Mouse (Mus musculus) midbrain, postnatal 0 days (tissue): Measurements from ENCODE around the gene Pitpnc1. TPM values are rescaled to one million over a fixed set of nuclear protein-coding genes. Genes with fewer than 3 reads are reported as not detected.

ENCODE experiments used
- ATAC-seq: fragments of 200-750 bp; cut with Nextera tagmentation; 2 replicates; pipeline ENCODE4 v1.8.0; 2017; ENCODE audit warnings: moderate number of reproducible peaks, mild to moderate bottlenecking, moderate TSS enrichment, moderate library complexity; ENCODE audit not compliant: low FRiP score
- DNase-seq: peaks from one replicate; pipeline ENCODE4 v3.0.0-alpha.2; 2015; ENCODE audit warnings: low spot score
- H3K27ac ChIP-seq: fragments of 300-500 bp; sonication (generic); 2 replicates; pipeline ENCODE4 v1.5.1; 2014; ENCODE audit warnings: low read depth, mild to moderate bottlenecking, low read length, mixed read lengths
- H3K27me3 ChIP-seq: fragments of 300-500 bp; sonication (generic); 2 replicates; pipeline ENCODE4 v1.6.1; 2014; ENCODE audit warnings: low read length, control low read depth, mixed read lengths; ENCODE audit not compliant: insufficient read depth
- H3K36me3 ChIP-seq: fragments of 300-500 bp; sonication (generic); 2 replicates; pipeline ENCODE4 v1.6.1; 2014; ENCODE audit warnings: low read length, control low read depth, mixed read lengths; ENCODE audit not compliant: insufficient read depth
- H3K4me1 ChIP-seq: fragments of 300-500 bp; sonication (generic); 2 replicates; pipeline ENCODE4 v1.6.1; 2014; ENCODE audit warnings: mild to moderate bottlenecking, control low read depth, antibody characterized with exemption, low read length, mixed read lengths; ENCODE audit not compliant: insufficient read depth
- H3K4me2 ChIP-seq: fragments of 300-500 bp; sonication (generic); 2 replicates; pipeline ENCODE4 v1.6.1; 2014; ENCODE audit warnings: low read depth, mild to moderate bottlenecking, low read length, mixed read lengths; ENCODE audit not compliant: poor library complexity, severe bottlenecking
- H3K4me3 ChIP-seq: fragments of 300-500 bp; sonication (generic); 2 replicates; pipeline ENCODE4 v1.5.1; 2014; ENCODE audit warnings: low read depth, mild to moderate bottlenecking, low read length, moderate library complexity
- H3K9ac ChIP-seq: fragments of 300-500 bp; sonication (generic); replicated peaks from 2 replicates; pipeline ENCODE4 v1.6.1; 2014; ENCODE audit warnings: mild to moderate bottlenecking, low read length, moderate library complexity, mixed read lengths; ENCODE audit not compliant: poor library complexity, severe bottlenecking
- H3K9me3 ChIP-seq: fragments of 300-500 bp; sonication (generic); 2 replicates; pipeline ENCODE4 v1.6.1; 2016; ENCODE audit warnings: low read length, control low read depth
- CTCF ChIP-seq: IDR thresholded peaks from 2 replicates; pipeline ENCODE4 v1.5.1; 2016; ENCODE audit warnings: antibody characterized with exemption, mild to moderate bottlenecking
- WGBS: fragments of 180-500 bp; shearing (Covaris S2); extraction: QIAGEN DNeasy Blood & Tissue Kit; methylation state at CpG from one replicate; pipeline ENCODE4 v1.1.7; 2014; 5-methylcytosine and 5-hydroxymethylcytosine counted together
- polyA plus RNA-seq: library from polyadenylated mRNA; unstranded; fragments of >200 nt; fragmentation: Nextera tagmentation; extraction: Ambion mirVana; gene quantifications from 2 replicates; pipeline ENCODE4 v1.2.1, GENCODE M21; 2015
- total RNA-seq: library from RNA; depleted of rRNA; stranded (reverse); fragments of >200 nt; gene quantifications from 2 replicates; pipeline ENCODE4 v1.2.3, GENCODE M21; 2014

Pitpnc1 gene
- total and polyA plus RNA-seq, 2 experiments from 2014 or later: 54.0 to 56.5 TPM

DNA sequence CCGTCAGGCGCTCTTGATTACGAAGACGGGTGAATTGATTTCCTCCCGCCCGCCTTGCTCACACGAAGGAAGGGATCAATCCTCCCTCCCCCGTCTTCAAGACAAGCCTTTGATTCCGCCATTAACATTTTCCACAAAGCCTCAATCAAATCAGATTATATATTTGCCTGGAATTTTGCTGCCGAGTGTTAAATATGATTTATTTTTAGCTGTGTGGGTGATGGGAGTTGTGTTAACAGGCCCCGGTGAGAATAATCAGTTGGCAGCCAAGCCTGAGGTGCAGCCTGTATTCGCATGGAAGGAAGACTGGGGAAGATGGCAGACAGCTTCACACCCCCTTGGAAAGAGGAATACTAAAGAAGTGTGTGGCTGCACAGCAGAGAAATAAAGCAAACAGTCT is 46.3 kb downstream of the Pitpnc1 start:
- ATAC-seq (no peak), DNase-seq (no peak)
- H3K27me3 ChIP-seq: no peaks in the 10 kb centered on the region
- H3K4me1 ChIP-seq: peaks cover 2% of the 10 kb centered on the region; the same call in 1 of the 2 replicates
- no peaks in the 10 kb centered on the region for H3K36me3 ChIP-seq
- peak overlapping the region; percentile 43 for H3K27ac ChIP-seq
- WGBS: 56% methylated on average over 12 of the region's 12 CpGs
- no peaks in the 10 kb centered on the region for H3K9me3 ChIP-seq
- H3K9ac ChIP-seq: no peak overlapping the region
- H3K4me3 ChIP-seq: no peak overlapping the region
- H3K4me2 ChIP-seq: no peak overlapping the region
- no peak for TF ChIP-seq CTCF

- Histone ChIP-seq H3K4me3 (no peak overlapping the region), H3K27ac (peak overlapping the region; percentile 62), H3K9me3 (no peaks in the 10 kb centered on the region), H3K27me3 (no peaks in the 10 kb centered on the region), H3K4me2 (no peak overlapping the region), H3K4me1 (peaks cover 3% of the 10 kb centered on the region; the same call in 1 of the 2 replicates), H3K9ac (no peak overlapping the region), H3K36me3 (no peaks in the 10 kb centered on the region)
- TF ChIP-seq CTCF: no peak
- 24% methylated on average over 5 of the region's 5 CpGs for WGBS
- no peak for ATAC-seq
- peak; percentile 43 for DNase-seq
These were observed 48.1 kb downstream of the Pitpnc1 start for GRCm38 (mm10) chr11:107422356-107422754.

GRCm38 (mm10) chr11:107421751-107422355 is 48.6 kb downstream of the Pitpnc1 start:
- H3K9ac ChIP-seq: no peak overlapping the region
- no peaks in the 10 kb centered on the region for H3K9me3 ChIP-seq
- WGBS: 62% methylated on average over 5 of the region's 5 CpGs
- H3K4me2 ChIP-seq: no peak overlapping the region
- H3K36me3 ChIP-seq: no peaks in the 10 kb centered on the region
- H3K4me1 ChIP-seq: peaks cover 7% of the 10 kb centered on the region; the same call in 1 of the 2 replicates
- H3K4me3 ChIP-seq: no peak overlapping the region
- DNase-seq (no peak), ATAC-seq (no peak)
- H3K27me3 ChIP-seq: no peaks in the 10 kb centered on the region
- TF ChIP-seq CTCF: no peak
- H3K27ac ChIP-seq: peak overlapping the region; percentile 62

- no peaks in the 10 kb centered on the region for H3K27me3 ChIP-seq
- 19% methylated on average over 7 of the region's 7 CpGs for WGBS
- TF ChIP-seq CTCF: no peak
- H3K4me1 ChIP-seq: peaks cover 7% of the 10 kb centered on the region; the same call in 1 of the 2 replicates
- DNase-seq: peak; percentile 51
- 0 out of 2 replicates have a peak overlapping the region, but pooled peaks have one; percentile 38 for H3K27ac ChIP-seq
- H3K36me3 ChIP-seq: no peaks in the 10 kb centered on the region
- no peaks in the 10 kb centered on the region for H3K9me3 ChIP-seq
- no peak overlapping the region for H3K4me2 ChIP-seq
- no peak overlapping the region for H3K4me3 ChIP-seq
- no peak for ATAC-seq
- H3K9ac ChIP-seq: no peak overlapping the region
These were observed 50.6 kb downstream of the Pitpnc1 start for GRCm38 (mm10) chr11:107419925-107420324.

- Histone ChIP-seq H3K9me3 (no peaks in the 10 kb centered on the region), H3K27me3 (no peaks in the 10 kb centered on the region), H3K4me3 (no peak overlapping the region), H3K36me3 (no peaks in the 10 kb centered on the region), H3K4me2 (peak overlapping the region; percentile 1; the same call in 1 of the 2 replicates), H3K27ac (peak overlapping the region; percentile 44), H3K4me1 (peaks cover 12% of the 10 kb centered on the region; the same call in 1 of the 2 replicates), H3K9ac (no peak overlapping the region)
- no peak for DNase-seq
- no peak for ATAC-seq
- no peak for TF ChIP-seq CTCF
- 34% methylated on average over 14 of the region's 14 CpGs for WGBS
These were observed 53.4 kb downstream of the Pitpnc1 start for GRCm38 (mm10) chr11:107417041-107417583.

DNA sequence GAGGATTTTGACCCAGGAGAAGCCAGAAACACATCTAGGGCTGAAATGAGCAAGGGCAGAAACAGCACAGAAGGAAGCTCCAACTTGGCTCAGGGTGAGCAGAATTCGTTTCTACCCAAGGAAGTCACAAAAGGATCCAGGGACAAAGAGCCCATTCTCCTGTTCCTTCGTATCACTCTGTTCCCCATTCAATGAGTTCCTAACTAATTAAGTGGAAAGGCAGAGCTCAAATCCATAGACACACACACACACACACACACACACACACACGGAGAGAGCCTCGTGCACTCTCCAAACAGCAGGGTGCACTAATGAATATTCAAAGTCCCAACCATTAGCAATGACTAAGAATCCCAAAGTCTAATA is 54.0 kb downstream of the Pitpnc1 start:
- WGBS: 13% methylated on average over 4 of the region's 4 CpGs
- Histone ChIP-seq H3K27me3 (no peaks in the 10 kb centered on the region), H3K36me3 (no peaks in the 10 kb centered on the region), H3K9ac (no peak overlapping the region), H3K4me2 (peak overlapping the region; percentile 22), H3K27ac (peak overlapping the region; percentile 44), H3K4me1 (peaks cover 12% of the 10 kb centered on the region; the same call in 1 of the 2 replicates), H3K9me3 (no peaks in the 10 kb centered on the region), H3K4me3 (no peak overlapping the region)
- ATAC-seq (no peak), DNase-seq (peak; percentile 71)
- TF ChIP-seq CTCF: no peak
